Mouse (Mus musculus): ENCODE data around the gene Tmem230. TPM values are rescaled to one million over a fixed set of nuclear protein-coding genes. Genes with fewer than 3 reads are reported as not detected.
"Not testable (repeated sequence)": the region's sequence is repeated elsewhere in the genome, so short reads cannot be mapped to it uniquely, and the experiment has no call there.

Gene Tmem230
- total RNA-seq (2014; rRNA removed) (39.1 and 44.3 TPM in 2 replicates), polyA plus RNA-seq (2015; fragmentation: Nextera tagmentation; extraction: Ambion mirVana) (43.3 and 43.8 TPM in 2 replicates)

DNA sequence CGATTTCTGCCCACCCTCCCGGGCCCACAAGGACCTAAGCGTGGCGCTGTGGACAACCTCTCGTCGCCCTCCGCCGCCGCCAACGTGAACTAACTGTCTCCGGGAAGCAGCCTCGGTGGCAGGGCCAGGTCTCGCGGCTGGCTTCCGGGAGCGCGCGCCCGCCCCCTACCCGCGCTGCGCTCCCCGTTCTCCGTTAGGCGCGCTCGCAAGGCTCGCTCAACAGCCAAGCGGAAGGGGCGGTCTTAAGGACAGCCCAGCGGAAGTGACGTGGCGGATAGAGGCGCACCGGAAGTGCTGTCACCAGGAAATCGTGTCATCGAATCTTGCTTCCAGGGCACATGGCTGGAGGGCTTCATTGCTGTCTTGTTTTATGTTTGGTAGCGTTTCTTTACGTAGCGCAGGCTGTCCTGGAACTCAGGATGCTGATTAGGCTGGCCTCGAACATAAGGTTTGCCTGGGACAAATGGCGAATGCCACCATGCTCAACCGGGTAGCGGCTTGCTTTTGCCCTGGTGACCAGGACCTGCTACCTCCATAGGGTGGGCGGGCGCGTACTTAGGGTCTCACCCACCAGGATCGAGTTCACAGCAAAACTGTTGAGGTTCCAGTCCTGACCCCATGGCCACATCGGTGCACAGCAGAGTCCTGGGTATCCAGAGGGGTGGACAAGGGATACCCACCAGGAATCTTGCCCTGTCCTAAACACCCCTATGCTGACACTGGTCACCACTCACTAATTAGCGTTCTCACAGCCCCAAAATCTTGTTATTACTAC is at the start of gene Tmem230:
Gene Tmem230 (minus strand): TSS at position 269 of the 775 bp plus-strand sequence.
- peak; percentile 45; the same call in 1 of the 2 replicates for TF ChIP-seq CTCF (IDR thresholded peaks at IDR 0.05; ENCODE audit: low read depth)
- H3K27ac ChIP-seq, result peak within 1 kb of the TSS; percentile 79
- DNase-seq (ENCODE audit: low spot score) (peak; percentile 98), ATAC-seq (peak; percentile 96)
- H3K9me3 ChIP-seq (ENCODE audit: low read length), result no peaks in the 10 kb centered on the region
- H3K4me2 ChIP-seq (ENCODE audit: low read depth, low read length), result peak within 1 kb of the TSS; percentile 84
- peak within 1 kb of the TSS; percentile 62 for H3K4me3 ChIP-seq (ENCODE audit: low read length)
- H3K9ac ChIP-seq (replicated peaks; ENCODE audit: low read length), result peak within 1 kb of the TSS; percentile 54
- H3K27me3 ChIP-seq (ENCODE audit: insufficient read depth, low read length), result no peaks in the 10 kb centered on the region
- WGBS, result 5% methylated on average over 50 of the region's 50 CpGs
- H3K4me1 ChIP-seq (ENCODE audit: insufficient read depth, low read length), result 0 out of 2 replicates have a peak, but pooled peaks cover 9% of the 10 kb centered on the region
- no peaks in the 10 kb centered on the region; the same call in 1 of the 2 replicates for H3K36me3 ChIP-seq (ENCODE audit: insufficient read depth, low read length)

DNA sequence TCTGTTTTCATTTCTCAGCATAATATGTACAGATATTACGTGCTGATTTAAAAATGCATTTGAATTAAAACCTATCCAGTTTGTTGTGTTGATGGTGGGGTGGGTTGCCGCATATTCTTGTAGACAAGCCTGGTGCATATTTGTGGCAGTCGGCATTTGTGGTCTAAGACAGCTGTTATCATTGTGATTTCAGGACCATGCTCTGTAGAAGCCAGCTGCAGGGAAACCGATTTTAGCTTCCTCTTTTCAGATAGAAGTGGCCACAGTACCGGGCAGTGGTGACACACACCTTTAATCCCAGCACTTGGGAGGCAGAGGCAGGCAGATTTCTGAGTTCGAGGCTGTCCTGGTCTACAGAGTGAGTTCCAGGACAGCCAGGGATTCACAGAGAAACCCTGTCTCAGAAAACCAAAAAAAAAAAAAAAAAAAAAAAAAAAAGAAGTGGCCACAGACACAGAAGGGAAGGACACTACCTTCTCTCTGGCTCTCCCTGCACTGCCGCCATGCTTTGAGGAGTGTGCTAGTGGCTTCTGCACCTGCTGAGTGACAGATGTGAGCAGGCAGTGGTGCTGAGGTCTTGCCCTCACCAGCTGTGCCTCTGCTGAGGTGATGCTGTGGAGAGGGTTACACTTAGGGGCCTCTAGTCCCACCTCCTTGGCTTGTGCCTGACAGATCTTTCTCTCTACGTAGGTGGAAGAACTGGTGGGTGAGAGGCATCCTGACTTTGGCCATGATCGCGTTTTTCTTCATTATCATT is 46.3 kb upstream of the Tmem230 start:
- Histone ChIP-seq H3K36me3 (ENCODE audit: insufficient read depth, low read length) (peaks cover 43% of the 10 kb centered on the region), H3K27ac (no peak overlapping the region), H3K4me1 (ENCODE audit: insufficient read depth, low read length) (peaks cover 12% of the 10 kb centered on the region), H3K4me2 (ENCODE audit: low read depth, low read length) (no peak overlapping the region), H3K9ac (replicated peaks; ENCODE audit: low read length) (no peak overlapping the region), H3K27me3 (ENCODE audit: insufficient read depth, low read length) (no peaks in the 10 kb centered on the region), H3K9me3 (ENCODE audit: low read length) (no peaks in the 10 kb centered on the region), H3K4me3 (ENCODE audit: low read length) (no peak overlapping the region)
- ATAC-seq, result no peak
- 91% methylated on average over 10 of the region's 10 CpGs for WGBS
- TF ChIP-seq CTCF (IDR thresholded peaks at IDR 0.05; ENCODE audit: low read depth), result no peak
- DNase-seq (ENCODE audit: low spot score), result no peak

DNA sequence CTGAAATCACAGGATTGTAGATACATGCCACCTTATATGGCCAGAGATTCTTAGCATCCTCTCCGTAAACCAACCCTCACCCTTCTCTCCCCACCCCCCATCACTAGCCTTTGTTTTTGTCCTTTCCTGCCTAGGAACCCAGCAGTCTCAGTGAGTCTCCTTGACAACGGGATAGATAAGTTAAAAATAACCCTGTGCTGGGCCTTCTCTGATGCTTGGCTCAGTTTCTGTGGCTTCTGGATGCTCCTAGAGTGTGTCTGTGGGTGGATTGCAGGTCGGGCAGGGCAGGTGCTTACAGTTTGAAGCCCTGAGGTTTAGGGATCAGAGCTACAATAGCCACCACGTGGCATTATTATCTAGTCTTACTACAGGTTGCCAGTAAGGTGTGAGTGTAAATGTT is 44.5 kb upstream of the Tmem230 start:
- Histone ChIP-seq H3K27me3 (ENCODE audit: insufficient read depth, low read length) (no peaks in the 10 kb centered on the region), H3K27ac (0 out of 2 replicates have a peak overlapping the region, but pooled peaks have one; percentile 20), H3K4me3 (ENCODE audit: low read length) (no peak overlapping the region), H3K9ac (replicated peaks; ENCODE audit: low read length) (no peak overlapping the region), H3K4me1 (ENCODE audit: insufficient read depth, low read length) (peaks cover 12% of the 10 kb centered on the region), H3K9me3 (ENCODE audit: low read length) (no peaks in the 10 kb centered on the region), H3K36me3 (ENCODE audit: insufficient read depth, low read length) (peaks cover 28% of the 10 kb centered on the region; the same call in 1 of the 2 replicates), H3K4me2 (ENCODE audit: low read depth, low read length) (no peak overlapping the region)
- TF ChIP-seq CTCF (IDR thresholded peaks at IDR 0.05; ENCODE audit: low read depth), result no peak
- no peak for DNase-seq (ENCODE audit: low spot score)
- WGBS, result 19% methylated on average over 4 of the region's 4 CpGs
- peak; percentile 46; the same call in 1 of the 2 replicates for ATAC-seq

DNA sequence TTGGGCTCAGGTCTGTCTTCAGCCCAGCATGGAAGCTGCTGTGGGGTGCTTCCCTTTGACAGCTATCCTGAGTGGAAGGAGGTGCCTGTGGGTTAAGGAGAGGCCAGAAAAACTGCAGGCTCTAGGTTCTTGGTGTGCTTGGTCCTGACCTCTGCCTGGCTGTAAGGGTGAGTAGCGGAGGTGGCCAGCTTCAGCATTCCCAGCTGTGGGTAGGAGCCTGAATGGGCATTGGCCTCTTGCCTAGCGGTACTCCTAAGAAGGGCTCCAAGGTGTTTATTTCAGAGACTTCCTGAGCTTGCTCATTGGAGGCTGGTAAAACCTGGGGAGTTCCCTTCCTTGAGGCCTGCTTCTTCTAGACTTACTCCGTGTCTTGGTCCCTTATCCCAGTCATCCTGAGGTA is 43.7 kb upstream of the Tmem230 start:
- Histone ChIP-seq H3K36me3 (ENCODE audit: insufficient read depth, low read length) (peaks cover 20% of the 10 kb centered on the region; the same call in 1 of the 2 replicates), H3K9ac (replicated peaks; ENCODE audit: low read length) (no peak overlapping the region), H3K4me1 (ENCODE audit: insufficient read depth, low read length) (peaks cover 12% of the 10 kb centered on the region), H3K9me3 (ENCODE audit: low read length) (no peaks in the 10 kb centered on the region), H3K27ac (no peak overlapping the region; the same call in 1 of the 2 replicates), H3K4me3 (ENCODE audit: low read length) (no peak overlapping the region), H3K4me2 (ENCODE audit: low read depth, low read length) (no peak overlapping the region), H3K27me3 (ENCODE audit: insufficient read depth, low read length) (no peaks in the 10 kb centered on the region)
- TF ChIP-seq CTCF (IDR thresholded peaks at IDR 0.05; ENCODE audit: low read depth), result no peak
- 59% methylated on average over 3 of the region's 3 CpGs for WGBS
- DNase-seq (ENCODE audit: low spot score), result no peak
- no peak for ATAC-seq

DNA sequence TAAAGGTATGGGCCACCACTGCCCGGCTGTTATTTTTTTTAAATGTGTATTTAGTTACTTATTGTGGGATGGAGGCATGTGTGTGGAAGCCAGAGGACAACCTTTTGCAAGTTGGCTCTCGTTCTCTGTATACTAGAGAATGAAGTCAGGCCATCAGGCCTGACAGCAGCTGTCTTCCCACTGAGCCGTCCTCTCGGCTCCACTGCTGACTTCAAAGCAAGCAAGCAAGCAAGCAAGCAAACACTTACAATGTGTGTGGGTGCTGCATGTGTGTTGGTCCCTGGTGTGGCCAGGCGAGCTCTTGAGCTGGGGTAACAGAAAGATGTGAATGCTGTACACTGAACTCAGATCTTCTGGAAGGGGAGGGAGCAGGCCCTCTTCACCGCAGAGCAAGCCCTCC is 43.2 kb upstream of the Tmem230 start:
- Histone ChIP-seq H3K27me3 (ENCODE audit: insufficient read depth, low read length) (no peaks in the 10 kb centered on the region), H3K9me3 (ENCODE audit: low read length) (no peaks in the 10 kb centered on the region), H3K9ac (replicated peaks; ENCODE audit: low read length) (no peak overlapping the region), H3K27ac (no peak overlapping the region), H3K4me1 (ENCODE audit: insufficient read depth, low read length) (peaks cover 12% of the 10 kb centered on the region), H3K36me3 (ENCODE audit: insufficient read depth, low read length) (peaks cover 16% of the 10 kb centered on the region; the same call in 1 of the 2 replicates), H3K4me3 (ENCODE audit: low read length) (no peak overlapping the region), H3K4me2 (ENCODE audit: low read depth, low read length) (no peak overlapping the region)
- ATAC-seq (no peak), DNase-seq (ENCODE audit: low spot score) (no peak)
- TF ChIP-seq CTCF (IDR thresholded peaks at IDR 0.05; ENCODE audit: low read depth), result no peak
- 62% methylated on average over 6 of the region's 6 CpGs for WGBS

DNA sequence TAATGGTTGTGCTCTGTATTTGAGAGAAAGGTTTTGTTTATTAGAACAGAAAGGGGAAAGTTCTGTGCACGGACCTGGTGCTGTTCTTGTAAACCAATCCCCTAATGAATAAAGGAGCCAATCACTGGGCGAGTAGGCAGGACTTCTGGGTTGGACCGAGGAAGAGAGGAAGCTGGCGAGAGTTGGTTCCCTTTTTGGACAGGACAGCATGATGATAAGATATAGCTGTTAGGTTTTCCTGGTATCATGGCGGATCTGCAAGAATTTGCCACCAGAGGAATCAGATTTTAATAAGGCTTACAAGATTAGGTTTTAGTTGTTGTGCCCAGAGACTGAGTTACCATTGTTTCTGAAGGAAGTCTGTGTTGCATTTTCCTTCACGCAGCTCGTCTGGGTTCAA is 41.6 kb upstream of the Tmem230 start:
- not testable (repeated sequence) for DNase-seq (ENCODE audit: low spot score); H3K36me3 ChIP-seq (ENCODE audit: insufficient read depth, low read length); H3K27me3 ChIP-seq (ENCODE audit: insufficient read depth, low read length); ATAC-seq; H3K4me3 ChIP-seq (ENCODE audit: low read length); H3K27ac ChIP-seq; H3K9ac ChIP-seq (replicated peaks; ENCODE audit: low read length); H3K9me3 ChIP-seq (ENCODE audit: low read length); H3K4me2 ChIP-seq (ENCODE audit: low read depth, low read length)
- WGBS, result 86% methylated on average over 5 of the region's 7 CpGs
- peaks cover 12% of the 10 kb centered on the region for H3K4me1 ChIP-seq (ENCODE audit: insufficient read depth, low read length)
